15 mouse cellular contexts compared by ENCODE assay signal in genomic region chr11:64220888-64221287, GRCm38 (mm10).
DNase-seq lines count a peak whose midpoint lies in the region; ATAC-seq and TF ChIP-seq lines count a peak whose summit lies in the region.
"Had no signal": no experiment of that assay in that cellular context is flagged by ENCODE, and none has a peak within 500 bp of the region (broad histone marks: within the 10 kb centered on the region; RNA-seq: fewer than 3 reads in every experiment).

No protein-coding gene starts in this region.

- DNase-seq in hindbrain, postnatal 0 days (ENCODE audit: low spot score) = no peak
- DNase-seq in lung, postnatal 0 days (ENCODE audit: low spot score) = no peak
- no peak for DNase-seq in lung, adult 18-20 months
- DNase-seq in NIH3T3 (ENCODE audit: low read depth) = peak; percentile 8
- no peak for DNase-seq in right cerebral cortex, postnatal 10 days (ENCODE audit: low spot score in 2 of 2)
- DNase-seq in layer of hippocampus, adult 18-20 months (ENCODE audit: low spot score in 2 of 2) = no peak
- DNase-seq: cerebellum, adult 11-12 months; kidney, postnatal 25 days; lung, postnatal 36 days; thymus, postnatal 36 days had no signal

- H3K4me2 ChIP-seq in hindbrain, postnatal 0 days (ENCODE audit: low read depth, low read length) = no peak overlapping the region
- no peak overlapping the region for H3K4me2 ChIP-seq in hindbrain, embryonic 12.5 days (replicated peaks)
- no peak overlapping the region for H3K4me2 ChIP-seq in lung, postnatal 0 days (replicated peaks; ENCODE audit: low read depth, low read length)
- H3K4me2 ChIP-seq: embryonic facial prominence, embryonic 15.5 days; forebrain, embryonic 12.5 days; midbrain, embryonic 12.5 days had no signal

- no peak for TF ChIP-seq EP300 in lung, postnatal 0 days (IDR thresholded peaks at IDR 0.05)

- H3K27me3 ChIP-seq in hindbrain, postnatal 0 days (ENCODE audit: insufficient read depth, low read length) = no peaks in the 10 kb centered on the region
- H3K27me3 ChIP-seq in hindbrain, embryonic 12.5 days = no peaks in the 10 kb centered on the region
- H3K27me3 ChIP-seq in lung, postnatal 0 days (replicated peaks; ENCODE audit: insufficient read depth, low read length) = no peaks in the 10 kb centered on the region
- H3K27me3 ChIP-seq: embryonic facial prominence, embryonic 15.5 days; forebrain, embryonic 12.5 days; midbrain, embryonic 12.5 days had no signal

- no peaks in the 10 kb centered on the region for H3K36me3 ChIP-seq in hindbrain, postnatal 0 days (ENCODE audit: insufficient read depth, low read length)
- H3K36me3 ChIP-seq in hindbrain, embryonic 12.5 days = no peaks in the 10 kb centered on the region
- no peaks in the 10 kb centered on the region for H3K36me3 ChIP-seq in lung, postnatal 0 days (ENCODE audit: insufficient read depth, low read length)
- H3K36me3 ChIP-seq: embryonic facial prominence, embryonic 15.5 days; forebrain, embryonic 12.5 days; midbrain, embryonic 12.5 days had no signal

- no peaks in the 10 kb centered on the region for H3K9me3 ChIP-seq in hindbrain, postnatal 0 days (ENCODE audit: low read length)
- no peaks in the 10 kb centered on the region for H3K9me3 ChIP-seq in hindbrain, embryonic 12.5 days (replicated peaks)
- H3K9me3 ChIP-seq in lung, postnatal 0 days (ENCODE audit: low read length) = no peaks in the 10 kb centered on the region
- H3K9me3 ChIP-seq: embryonic facial prominence, embryonic 15.5 days; forebrain, embryonic 12.5 days; midbrain, embryonic 12.5 days had no signal

- H3K27ac ChIP-seq in hindbrain, postnatal 0 days = no peak overlapping the region
- no peak overlapping the region for H3K27ac ChIP-seq in hindbrain, embryonic 12.5 days
- no peak overlapping the region for H3K27ac ChIP-seq in lung, postnatal 0 days (ENCODE audit: low read length)
- H3K27ac ChIP-seq: embryonic facial prominence, embryonic 15.5 days; forebrain, embryonic 12.5 days; midbrain, embryonic 12.5 days had no signal

- no peak overlapping the region for H3K4me3 ChIP-seq in hindbrain, postnatal 0 days (ENCODE audit: low read length)
- H3K4me3 ChIP-seq in hindbrain, embryonic 12.5 days = no peak overlapping the region
- no peak overlapping the region for H3K4me3 ChIP-seq in lung, postnatal 0 days (ENCODE audit: low read depth, low read length)
- H3K4me3 ChIP-seq: embryonic facial prominence, embryonic 15.5 days; forebrain, embryonic 12.5 days; midbrain, embryonic 12.5 days had no signal

- no peaks in the 10 kb centered on the region for H3K4me1 ChIP-seq in hindbrain, postnatal 0 days (ENCODE audit: insufficient read depth, low read length)
- no peaks in the 10 kb centered on the region for H3K4me1 ChIP-seq in hindbrain, embryonic 12.5 days
- H3K4me1 ChIP-seq in lung, postnatal 0 days (ENCODE audit: insufficient read depth, low read depth, low read length) = no peaks in the 10 kb centered on the region
- H3K4me1 ChIP-seq: forebrain, embryonic 12.5 days; midbrain, embryonic 12.5 days had no signal

- no peak for ATAC-seq in hindbrain, postnatal 0 days
- no peak for ATAC-seq in hindbrain, embryonic 12.5 days (ENCODE audit: low FRiP score)
- no peak for ATAC-seq in lung, postnatal 0 days
- ATAC-seq: inflammation-experienced regulatory T-cells, adult 6 months had no signal

- WGBS in hindbrain, postnatal 0 days = 89% methylated on average over 4 of the region's 4 CpGs
- 88% methylated on average over 4 of the region's 4 CpGs for WGBS in hindbrain, embryonic 12.5 days
- WGBS in lung, postnatal 0 days = 89% methylated on average over 4 of the region's 4 CpGs

- peak; percentile 22; the same call in 1 of the 2 replicates for TF ChIP-seq CTCF in hindbrain, postnatal 0 days (IDR thresholded peaks at IDR 0.05; ENCODE audit: low read depth)
- TF ChIP-seq CTCF in lung, postnatal 0 days (IDR thresholded peaks at IDR 0.05) = peak; percentile 38; the same call in 1 of the 2 replicates

- no peak overlapping the region for H3K9ac ChIP-seq in hindbrain, postnatal 0 days (replicated peaks; ENCODE audit: low read length)
- H3K9ac ChIP-seq in hindbrain, embryonic 12.5 days = no peak overlapping the region
- no peak overlapping the region for H3K9ac ChIP-seq in lung, postnatal 0 days (replicated peaks; ENCODE audit: low read depth)
- H3K9ac ChIP-seq: embryonic facial prominence, embryonic 15.5 days; forebrain, embryonic 12.5 days; midbrain, embryonic 12.5 days had no signal
